Mouse (Mus musculus) A20 (cell line): ENCODE measurements around the gene Fam171a1.
A peak's percentile ranks its signal among the peaks of the same experiment; 100 is the strongest.
"Not testable (repeated sequence)": the region's sequence is repeated elsewhere in the genome, so short reads cannot be mapped to it uniquely, and the experiment has no call there.

ENCODE experiments used
- DNase-seq: peaks from one replicate; pipeline ENCODE4 v3.0.0-alpha.2; 2011; ENCODE audit warnings: low read depth, low spot score

Fam171a1 gene

GRCm38 (mm10) chr2:3171774-3172173, 57.8 kb downstream of the Fam171a1 start:
- no peak for DNase-seq

- DNase-seq, result no peak
These were observed 58.6 kb downstream of the Fam171a1 start for GRCm38 (mm10) chr2:3172656-3173055.

- DNase-seq, result no peak
These were observed 60.9 kb downstream of the Fam171a1 start for GRCm38 (mm10) chr2:3174890-3175289.

GRCm38 (mm10) chr2:3175988-3176387, 62.0 kb downstream of the Fam171a1 start:
- peak; percentile 4 for DNase-seq

GRCm38 (mm10) chr2:3176751-3177150, 62.7 kb downstream of the Fam171a1 start:
- no peak for DNase-seq

- DNase-seq, result no peak
These were observed 66.5 kb downstream of the Fam171a1 start for GRCm38 (mm10) chr2:3180550-3180949.

GRCm38 (mm10) chr2:3183656-3184055, 69.6 kb downstream of the Fam171a1 start:
- DNase-seq, result no peak

- no peak for DNase-seq
These were observed 71.3 kb downstream of the Fam171a1 start for GRCm38 (mm10) chr2:3185335-3185734.

GRCm38 (mm10) chr2:3188745-3189475, 74.9 kb downstream of the Fam171a1 start:
- DNase-seq, result no peak

GRCm38 (mm10) chr2:3191149-3191548, 77.1 kb downstream of the Fam171a1 start:
- DNase-seq, result no peak

- no peak for DNase-seq
These were observed 81.5 kb downstream of the Fam171a1 start for GRCm38 (mm10) chr2:3195511-3195910.

GRCm38 (mm10) chr2:3200422-3200821, 86.4 kb downstream of the Fam171a1 start:
- DNase-seq, result no peak

GRCm38 (mm10) chr2:3206975-3207642, 93.1 kb downstream of the Fam171a1 start:
- no peak for DNase-seq

GRCm38 (mm10) chr2:3215480-3215879, 101.5 kb downstream of the Fam171a1 start:
- DNase-seq, result no peak

- no peak for DNase-seq
These were observed 102.6 kb downstream of the Fam171a1 start for GRCm38 (mm10) chr2:3216617-3217016.

GRCm38 (mm10) chr2:3217577-3217976, 103.6 kb downstream of the Fam171a1 start:
- DNase-seq, result not testable (repeated sequence)

- no peak for DNase-seq
These were observed 104.2 kb downstream of the Fam171a1 start for GRCm38 (mm10) chr2:3218225-3218624.

- DNase-seq, result peak; percentile 9
These were observed 114.5 kb downstream of the Fam171a1 start for GRCm38 (mm10) chr2:3228475-3228874.

GRCm38 (mm10) chr2:3229060-3229459, 115.0 kb downstream of the Fam171a1 start:
- peak; percentile 38 for DNase-seq

GRCm38 (mm10) chr2:3239255-3239654, 125.2 kb downstream of the Fam171a1 start:
- DNase-seq, result no peak

- no peak for DNase-seq
These were observed 130.2 kb downstream of the Fam171a1 start for GRCm38 (mm10) chr2:3244251-3244650.

GRCm38 (mm10) chr2:3251309-3251708, 137.3 kb downstream of the Fam171a1 start:
- DNase-seq, result no peak

- DNase-seq, result no peak
These were observed 152.4 kb downstream of the Fam171a1 start for GRCm38 (mm10) chr2:3266466-3266865.
